Mouse (Mus musculus) megakaryocyte, embryonic 14.5 days (primary cell): Measurements from ENCODE around the gene Ercc6l. TPM values are rescaled to one million over a fixed set of nuclear protein-coding genes. Genes with fewer than 3 reads are reported as not detected.

ENCODE experiments used
- H3K27me3 ChIP-seq: replicated peaks from 2 replicates; pipeline ENCODE3; 2012; ENCODE audit warnings: inconsistent platforms
- H3K36me3 ChIP-seq: replicated peaks from 2 replicates; pipeline ENCODE3; 2012; ENCODE audit warnings: low read length, inconsistent platforms, mixed read lengths
- H3K4me1 ChIP-seq: 2 replicates; pipeline ENCODE4 v1.6.1; 2012; ENCODE audit warnings: inconsistent platforms
- H3K4me3 ChIP-seq: replicated peaks from 2 replicates; pipeline ENCODE3; 2012; ENCODE audit warnings: moderate library complexity, mild to moderate bottlenecking, inconsistent platforms
- H3K9me3 ChIP-seq: 2 replicates; pipeline ENCODE4 v1.6.1; 2012; ENCODE audit warnings: inconsistent platforms
- FLI1 ChIP-seq: IDR thresholded peaks from 2 replicates; pipeline ENCODE4 v1.6.1; 2012; ENCODE audit warnings: low read length, inconsistent platforms, mixed read lengths
- GATA1 ChIP-seq: IDR thresholded peaks from 3 replicates; pipeline ENCODE4 v1.6.1; 2012; ENCODE audit warnings: mixed read lengths, low read length, inconsistent platforms, borderline replicate concordance
- polyA plus RNA-seq: library from polyadenylated mRNA; stranded (reverse); fragments of >175 nt; gene quantifications from 2 replicates; pipeline ENCODE4 v1.2.3, GENCODE M21; 2012; ENCODE audit warnings: low replicate concordance; ENCODE audit not compliant: insufficient read depth

Gene Ercc6l
- polyA plus RNA-seq, 1 experiment: 0.18 TPM

DNA sequence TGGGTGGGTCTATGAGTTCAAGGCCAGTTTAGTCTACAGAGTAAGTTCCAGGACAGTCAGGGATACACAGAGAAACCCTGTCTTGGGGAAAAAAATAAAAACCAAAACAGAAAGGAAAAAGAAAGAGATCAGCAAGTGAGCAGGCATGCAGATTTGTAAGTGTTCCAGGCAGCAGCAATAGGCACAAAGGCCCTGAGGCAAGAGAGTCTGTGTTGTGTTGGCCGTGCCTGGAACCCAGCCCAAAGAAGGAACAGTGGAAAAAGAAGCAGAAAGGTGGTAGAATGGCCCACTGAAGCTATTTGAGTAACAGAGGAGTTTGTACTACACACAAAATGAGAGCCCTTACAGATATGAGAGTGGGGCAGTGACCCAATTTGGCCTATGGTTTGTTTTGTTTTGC, 12.8 kb upstream of the Ercc6l start:
- H3K4me1 ChIP-seq: peaks cover 9% of the 10 kb centered on the region
- no peaks in the 10 kb centered on the region for H3K36me3 ChIP-seq
- no peaks in the 10 kb centered on the region for H3K9me3 ChIP-seq
- no peak overlapping the region for H3K4me3 ChIP-seq
- peaks cover 19% of the 10 kb centered on the region for H3K27me3 ChIP-seq
- TF ChIP-seq GATA1: no peak
- TF ChIP-seq FLI1: no peak

DNA sequence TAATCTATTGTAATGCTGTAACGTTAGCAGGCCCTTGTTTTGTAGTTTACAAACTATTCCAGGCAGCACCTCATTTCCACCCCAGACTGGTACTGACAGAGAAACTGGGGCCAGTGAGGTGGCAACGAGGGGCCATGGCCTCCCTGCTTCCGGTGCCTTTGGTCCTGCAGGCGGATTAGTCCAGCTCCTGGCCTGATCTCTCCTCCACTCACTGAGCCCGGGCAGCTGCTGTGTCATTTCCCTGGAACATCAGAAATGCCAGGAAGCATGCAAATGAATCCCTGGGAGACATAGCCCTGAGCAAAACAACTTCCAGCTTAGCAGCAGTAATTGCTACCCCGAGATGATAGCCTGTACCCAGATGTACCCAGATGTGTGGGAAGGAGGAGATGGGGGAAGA, 10.1 kb upstream of the Ercc6l start:
- Histone ChIP-seq H3K4me3 (no peak overlapping the region), H3K9me3 (no peaks in the 10 kb centered on the region), H3K36me3 (no peaks in the 10 kb centered on the region), H3K27me3 (peaks cover 22% of the 10 kb centered on the region), H3K4me1 (peaks cover 9% of the 10 kb centered on the region)
- TF ChIP-seq GATA1: no peak
- TF ChIP-seq FLI1: no peak

DNA sequence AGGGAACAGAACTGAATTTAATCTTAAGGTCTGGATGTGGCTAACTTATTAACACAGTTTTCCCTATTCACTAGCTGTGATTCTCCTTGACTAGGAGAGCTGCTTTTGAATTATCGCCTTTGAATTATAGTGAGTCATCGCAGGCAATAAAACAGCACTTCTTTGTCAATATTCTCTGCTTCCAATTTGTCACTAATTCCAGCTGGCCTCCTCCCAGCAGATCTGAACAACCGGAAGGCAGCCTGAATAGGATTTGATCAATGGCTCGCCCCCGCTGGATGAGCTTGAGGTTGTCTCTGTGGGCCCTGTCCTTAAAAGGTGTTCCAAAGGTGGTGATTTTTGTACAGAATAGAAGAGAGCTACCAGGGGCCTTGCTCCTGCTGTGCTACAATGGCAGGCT, 9.6 kb upstream of the Ercc6l start:
- no peaks in the 10 kb centered on the region for H3K9me3 ChIP-seq
- H3K4me3 ChIP-seq: no peak overlapping the region
- peaks cover 21% of the 10 kb centered on the region for H3K27me3 ChIP-seq
- TF ChIP-seq GATA1 (no peak), FLI1 (no peak)
- H3K36me3 ChIP-seq: no peaks in the 10 kb centered on the region
- peaks cover 9% of the 10 kb centered on the region for H3K4me1 ChIP-seq

DNA sequence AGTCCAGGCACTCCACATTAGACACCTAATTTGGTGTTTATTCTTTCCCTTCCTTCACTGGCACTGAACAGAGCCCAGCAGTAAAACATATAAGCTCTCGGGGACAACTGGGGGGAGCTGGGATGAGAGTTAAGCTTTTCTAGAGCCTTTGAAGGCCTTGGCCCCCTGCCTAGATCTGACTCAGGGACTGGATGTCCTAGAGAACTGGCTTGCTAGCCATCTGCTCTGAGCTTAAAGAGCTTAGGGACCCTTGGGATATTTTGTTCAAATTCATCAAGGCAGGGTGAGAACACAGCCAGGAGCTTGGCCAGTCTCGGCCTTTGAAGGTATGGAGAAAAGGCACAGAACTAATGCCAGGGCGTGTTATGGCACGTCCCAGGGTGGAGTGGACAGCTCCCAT, 6.6 kb upstream of the Ercc6l start:
- H3K9me3 ChIP-seq: no peaks in the 10 kb centered on the region
- no peak overlapping the region for H3K4me3 ChIP-seq
- peaks cover 15% of the 10 kb centered on the region for H3K27me3 ChIP-seq
- no peaks in the 10 kb centered on the region for H3K36me3 ChIP-seq
- TF ChIP-seq GATA1: no peak
- peaks cover 9% of the 10 kb centered on the region for H3K4me1 ChIP-seq

DNA sequence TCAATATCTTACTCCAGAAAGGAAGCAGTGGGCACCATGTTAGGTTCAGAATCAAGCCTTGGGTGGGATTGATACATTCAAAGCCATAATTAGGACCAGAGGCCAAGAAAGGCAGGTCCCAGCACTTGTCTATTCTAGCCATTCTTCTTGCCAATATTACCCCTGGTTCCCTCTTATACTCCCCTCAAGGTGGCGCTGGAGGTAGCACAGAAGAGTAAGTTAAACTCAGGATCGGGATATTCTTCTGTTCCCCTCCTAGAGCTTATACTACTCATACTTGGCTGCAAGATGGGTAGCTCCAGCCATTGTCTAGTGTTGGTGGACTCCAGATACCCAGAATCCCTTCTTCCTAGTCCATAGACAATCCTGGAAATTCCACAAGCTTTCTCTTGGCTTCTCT, 6.2 kb upstream of the Ercc6l start:
- Histone ChIP-seq H3K9me3 (no peaks in the 10 kb centered on the region), H3K4me3 (no peak overlapping the region), H3K4me1 (peaks cover 10% of the 10 kb centered on the region), H3K36me3 (no peaks in the 10 kb centered on the region), H3K27me3 (peaks cover 15% of the 10 kb centered on the region)
- no peak for TF ChIP-seq GATA1
- no peak for TF ChIP-seq FLI1

DNA sequence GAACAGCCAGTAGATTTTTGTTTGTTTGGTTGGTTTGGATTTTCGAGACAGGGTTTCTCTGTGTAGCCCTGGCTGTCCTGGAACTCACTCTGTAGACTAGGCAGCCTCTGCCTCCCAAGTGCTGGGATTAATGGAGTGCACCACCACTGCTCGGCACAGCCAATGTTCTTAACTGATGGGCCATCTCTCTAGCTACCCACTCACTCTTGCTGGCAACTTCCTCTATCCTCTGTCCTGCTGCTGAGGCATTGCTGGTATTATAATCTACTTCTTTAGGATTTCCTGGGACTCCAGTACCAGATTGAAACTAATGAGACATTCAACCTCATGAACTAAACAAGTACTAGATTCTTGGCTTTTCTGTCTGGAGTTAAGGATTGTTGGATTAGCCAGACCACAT, 3.6 kb upstream of the Ercc6l start:
- peaks cover 5% of the 10 kb centered on the region; the same call in 1 of the 2 replicates for H3K4me1 ChIP-seq

DNA sequence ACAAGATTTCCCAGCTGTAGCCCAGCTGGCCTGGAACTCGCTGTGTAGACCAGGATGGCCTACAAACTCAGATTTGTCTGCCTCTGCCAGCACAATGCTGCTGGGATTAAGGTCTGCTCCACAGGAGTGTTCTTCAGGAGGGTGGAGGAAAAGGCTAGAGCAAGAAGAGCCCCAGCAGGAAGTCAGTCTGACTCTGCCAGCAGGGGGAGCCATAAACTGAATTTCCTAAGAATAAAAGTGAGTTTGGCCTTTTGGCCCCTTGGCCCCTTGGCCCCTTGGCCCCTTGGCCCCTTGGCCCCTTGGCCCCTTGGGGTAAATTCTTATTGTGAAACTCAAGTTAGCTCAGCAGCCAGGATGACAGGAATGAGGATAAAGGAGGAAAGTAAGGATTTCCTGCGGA, 2.9 kb upstream of the Ercc6l start:
- H3K36me3 ChIP-seq: no peaks in the 10 kb centered on the region
- no peak for TF ChIP-seq FLI1
- TF ChIP-seq GATA1: no peak
- peaks cover 5% of the 10 kb centered on the region for H3K27me3 ChIP-seq
- H3K4me3 ChIP-seq: no peak overlapping the region
- H3K9me3 ChIP-seq: peaks cover 10% of the 10 kb centered on the region; the same call in 1 of the 2 replicates
- peaks cover 5% of the 10 kb centered on the region; the same call in 1 of the 2 replicates for H3K4me1 ChIP-seq

More for the DNA sequence above, 3.6 kb upstream of the Ercc6l start:
- Histone ChIP-seq H3K36me3 (no peaks in the 10 kb centered on the region), H3K27me3 (peaks cover 5% of the 10 kb centered on the region), H3K4me3 (no peak overlapping the region), H3K9me3 (peaks cover 10% of the 10 kb centered on the region; the same call in 1 of the 2 replicates)
- TF ChIP-seq GATA1: no peak
- TF ChIP-seq FLI1: no peak

DNA sequence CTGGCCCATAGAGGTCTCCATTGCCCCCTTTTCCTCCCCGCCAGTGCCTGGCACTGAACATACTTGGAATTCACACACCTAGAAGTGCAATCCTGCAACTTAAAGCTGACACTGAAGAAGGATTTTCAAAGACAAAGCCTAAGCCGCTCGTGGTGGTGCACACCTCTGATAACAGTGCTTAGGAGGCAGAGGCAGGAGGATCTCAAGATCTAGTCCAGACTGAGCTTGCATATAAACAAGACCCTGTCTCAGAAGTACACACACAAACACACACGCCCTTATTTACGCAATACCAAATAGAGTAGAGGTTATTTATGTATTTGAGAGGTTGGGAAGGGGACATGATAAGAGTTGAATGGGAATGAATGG, 516 bp upstream of the Ercc6l start:
- Histone ChIP-seq H3K4me1 (peaks cover 5% of the 10 kb centered on the region; the same call in 1 of the 2 replicates), H3K36me3 (no peaks in the 10 kb centered on the region), H3K9me3 (peaks cover 10% of the 10 kb centered on the region; the same call in 1 of the 2 replicates), H3K27me3 (peaks cover 2% of the 10 kb centered on the region), H3K4me3 (peak overlapping the region; percentile 92)
- no peak for TF ChIP-seq GATA1
- TF ChIP-seq FLI1: no peak

DNA sequence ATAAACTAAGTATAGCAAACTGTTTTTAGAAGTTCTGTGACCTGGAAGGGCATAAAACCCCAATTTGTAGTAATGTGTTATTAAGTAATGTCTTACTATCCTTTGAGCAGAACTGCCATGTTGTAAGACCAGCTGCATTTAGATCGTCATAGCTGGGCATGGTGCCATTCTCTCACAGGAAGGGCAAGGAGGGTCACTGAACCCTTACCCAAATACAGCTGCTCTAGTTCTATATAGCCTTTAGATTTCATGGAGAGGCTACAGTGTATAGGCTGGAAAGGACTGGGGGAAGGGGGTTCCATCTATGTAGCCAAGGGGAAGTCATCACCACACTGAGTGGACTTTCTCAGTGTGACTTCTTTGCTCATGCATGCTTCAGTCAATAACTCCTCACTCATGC, 15.7 kb downstream of the Ercc6l start:
- no peak for TF ChIP-seq GATA1
- no peak for TF ChIP-seq FLI1
- Histone ChIP-seq H3K4me3 (no peak overlapping the region), H3K27me3 (peaks cover 3% of the 10 kb centered on the region), H3K9me3 (no peaks in the 10 kb centered on the region), H3K36me3 (peaks cover 38% of the 10 kb centered on the region), H3K4me1 (no peaks in the 10 kb centered on the region)

DNA sequence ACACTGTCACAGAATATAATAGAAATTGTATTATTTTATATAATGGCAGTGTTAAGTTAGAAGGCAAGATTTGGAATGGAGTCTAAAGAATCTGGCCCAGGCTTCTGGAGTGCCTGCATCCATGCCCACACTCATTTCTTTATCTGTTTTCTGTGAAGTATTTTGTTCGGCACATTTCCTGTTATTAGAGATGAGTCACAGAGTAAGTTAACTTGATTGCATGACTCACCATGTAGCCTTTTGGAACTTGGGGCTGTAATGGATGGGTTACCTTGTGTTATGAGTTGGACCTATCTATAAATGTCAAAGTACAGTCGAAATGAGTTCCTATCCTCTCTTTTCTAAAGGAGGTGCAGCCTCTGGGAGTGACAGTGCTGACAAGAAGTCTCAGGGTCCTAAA, 35.6 kb downstream of the Ercc6l start:
- TF ChIP-seq FLI1 (no peak), GATA1 (no peak)
- peaks cover 2% of the 10 kb centered on the region for H3K27me3 ChIP-seq
- no peaks in the 10 kb centered on the region for H3K9me3 ChIP-seq
- H3K4me1 ChIP-seq: peaks cover 8% of the 10 kb centered on the region
- H3K36me3 ChIP-seq: peaks cover 44% of the 10 kb centered on the region
- H3K4me3 ChIP-seq: no peak overlapping the region

DNA sequence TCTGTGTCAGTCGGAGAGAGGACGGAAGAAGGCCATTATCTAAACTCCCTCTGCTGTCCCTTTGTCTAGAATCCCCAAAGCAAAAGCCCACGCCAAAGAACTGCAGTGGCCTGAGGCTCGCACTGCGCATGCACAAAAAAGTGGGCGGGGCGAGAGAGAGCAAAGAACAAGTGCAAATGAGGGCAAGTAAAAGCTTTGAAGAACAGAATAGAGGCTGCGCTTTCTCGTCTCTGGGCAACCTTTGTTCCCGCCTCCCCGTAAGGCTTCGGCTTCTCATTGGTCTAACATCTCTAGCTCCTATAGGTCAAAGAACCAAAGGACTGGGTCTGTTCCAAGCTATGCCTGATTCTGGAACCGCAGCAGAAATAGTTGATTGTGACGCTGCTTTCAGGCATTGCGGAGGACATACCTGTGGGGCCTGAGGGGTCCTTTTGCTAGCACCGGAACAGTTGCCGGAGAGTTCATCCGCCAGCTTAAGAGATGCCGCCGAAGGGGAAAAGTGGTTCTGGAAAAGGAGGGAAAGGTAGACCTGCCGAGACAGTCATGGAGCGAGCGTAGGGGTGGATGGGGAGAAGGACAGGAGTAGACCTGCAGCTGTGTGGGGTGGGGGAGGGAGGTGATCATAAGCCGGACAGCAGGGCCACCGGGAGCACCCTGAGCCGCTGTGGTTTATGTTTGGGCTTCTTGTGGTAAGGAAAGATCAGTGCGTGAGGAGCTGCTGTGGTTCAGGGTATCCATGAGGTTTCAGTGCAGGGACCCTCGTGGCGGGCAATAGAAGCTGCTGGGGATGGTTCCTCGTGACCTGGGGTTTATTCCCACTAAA, 37.6 kb downstream of the Ercc6l start, which contains the start of gene Pin4:
TSS of gene Pin4 (plus strand) at position 406 of the 823 bp plus-strand sequence.
- Histone ChIP-seq H3K4me3 (peak within 1 kb of the TSS; percentile 95), H3K4me1 (peaks cover 8% of the 10 kb centered on the region), H3K9me3 (no peaks in the 10 kb centered on the region), H3K27me3 (peaks cover 7% of the 10 kb centered on the region), H3K36me3 (peaks cover 26% of the 10 kb centered on the region)
- TF ChIP-seq GATA1: no peak
- no peak for TF ChIP-seq FLI1
